Mouse (Mus musculus) erythroblast, embryonic 14.5 days (primary cell): ENCODE data around the gene Tenm2.

Experiments
- GATA1 ChIP-seq: IDR thresholded peaks from 2 replicates; pipeline ENCODE4 v1.6.1; 2012; ENCODE audit warnings: low read length, inconsistent platforms, mixed read lengths
- TAL1 ChIP-seq: IDR thresholded peaks from 3 replicates; pipeline ENCODE4 v1.6.1; 2012; ENCODE audit warnings: low read length, inconsistent platforms, mixed read lengths

GRCm38 (mm10) chr11:36887490-36887889 is 348.3 kb downstream of the Tenm2 start:
- TF ChIP-seq TAL1, result no peak
- TF ChIP-seq GATA1, result no peak
